Mouse (Mus musculus) ovary, adult 18-20 months (tissue): ENCODE data around the gene Gstp1.
"Not testable (repeated sequence)": the region's sequence is repeated elsewhere in the genome, so short reads cannot be mapped to it uniquely, and the experiment has no call there.

ENCODE experiments used
- DNase-seq: peaks from one replicate; pipeline ENCODE4 v3.0.0; 2022; ENCODE audit warnings: low spot score, mixed read lengths

Gene Gstp1

DNA sequence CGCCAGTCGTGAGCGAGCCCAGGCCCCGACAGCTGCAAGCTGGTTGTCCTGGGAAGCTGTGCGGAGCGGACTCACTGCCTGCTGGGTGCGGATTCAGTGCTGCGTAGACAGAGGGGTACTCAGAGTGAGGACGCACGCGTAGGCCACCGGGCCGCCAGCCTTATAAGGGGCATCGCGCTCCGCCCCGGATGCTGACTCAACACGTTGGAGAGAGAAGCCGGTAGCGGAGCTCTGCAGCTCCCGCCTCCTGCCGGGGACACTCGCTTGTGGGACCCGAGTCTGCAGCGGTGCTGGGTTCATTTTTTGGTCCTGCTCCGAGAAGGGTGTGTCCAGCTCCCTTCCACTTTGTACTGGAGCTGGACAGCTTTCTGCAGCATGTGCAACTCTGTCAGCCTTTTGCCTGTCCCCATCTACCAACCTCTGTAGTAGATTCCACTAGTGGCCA lies at the start of gene Gstp1:
Gstp1 (minus strand) TSS at position 198 of the 445 bp plus-strand sequence.
- DNase-seq: peak; percentile 85

GRCm38 (mm10) chr19:4087090-4087489 lies 49.3 kb upstream of the Gstp1 start:
- no peak for DNase-seq

DNA sequence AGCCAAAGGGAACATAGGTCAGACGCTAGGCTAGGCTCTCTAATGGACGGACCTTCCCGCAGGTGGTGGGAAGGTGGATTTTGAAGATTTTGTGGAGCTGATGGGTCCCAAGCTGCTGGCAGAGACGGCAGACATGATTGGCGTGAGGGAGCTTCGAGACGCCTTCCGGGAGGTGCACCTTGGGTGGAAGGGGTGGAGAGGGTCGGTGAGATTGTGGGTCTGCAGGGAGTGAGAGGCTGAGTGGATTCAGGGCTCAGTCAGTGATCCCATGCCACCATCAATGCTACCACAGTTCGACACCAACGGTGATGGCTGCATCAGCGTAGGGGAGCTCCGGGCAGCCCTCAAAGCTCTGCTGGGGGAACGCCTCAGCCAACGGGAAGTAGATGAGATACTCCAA lies 48.4 kb upstream of the Gstp1 start:
- DNase-seq: no peak

- no peak for DNase-seq
Measured at GRCm38 (mm10) chr19:4084984-4085383, 47.2 kb upstream of the Gstp1 start.

DNA sequence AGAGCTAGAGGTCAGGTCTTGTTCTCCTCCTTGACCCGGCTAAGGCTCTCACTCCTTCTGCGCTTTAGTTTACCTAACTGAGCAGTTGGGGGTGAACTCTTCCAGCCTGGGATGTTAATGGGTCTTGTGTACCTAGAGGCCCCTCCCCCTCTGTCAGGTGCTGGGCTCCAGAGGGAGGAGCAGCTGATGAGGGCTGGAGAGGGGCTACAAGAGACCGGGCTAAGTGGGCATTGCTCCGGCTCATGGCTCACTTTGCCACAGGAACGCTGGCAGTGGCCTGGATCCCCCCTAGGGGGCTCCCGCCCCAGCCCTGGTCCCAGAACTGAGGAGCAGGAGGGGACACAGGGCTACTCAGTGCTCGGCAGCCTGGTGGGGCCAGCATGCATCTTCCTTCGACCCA lies 46.0 kb upstream of the Gstp1 start:
- DNase-seq: no peak

DNA sequence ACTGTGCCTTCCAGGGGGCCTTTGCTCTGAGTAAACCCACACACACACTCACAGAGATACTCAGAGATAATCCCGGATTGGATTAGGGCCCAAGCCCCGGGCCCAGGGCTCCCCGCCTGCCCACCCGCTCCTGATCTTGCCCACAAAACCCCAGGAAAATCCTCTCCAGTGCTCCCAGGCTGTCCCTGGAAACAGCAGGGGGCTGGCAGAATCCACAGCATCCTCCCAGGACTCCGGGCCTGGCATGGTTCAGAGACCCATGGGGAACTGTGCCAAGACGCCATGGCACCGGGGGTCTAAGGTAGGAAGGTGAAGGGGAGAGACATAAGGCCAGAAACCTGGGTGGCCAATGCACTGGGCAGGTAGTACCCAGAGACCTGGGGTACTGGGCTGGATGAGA lies 45.5 kb upstream of the Gstp1 start:
- DNase-seq: no peak

DNA sequence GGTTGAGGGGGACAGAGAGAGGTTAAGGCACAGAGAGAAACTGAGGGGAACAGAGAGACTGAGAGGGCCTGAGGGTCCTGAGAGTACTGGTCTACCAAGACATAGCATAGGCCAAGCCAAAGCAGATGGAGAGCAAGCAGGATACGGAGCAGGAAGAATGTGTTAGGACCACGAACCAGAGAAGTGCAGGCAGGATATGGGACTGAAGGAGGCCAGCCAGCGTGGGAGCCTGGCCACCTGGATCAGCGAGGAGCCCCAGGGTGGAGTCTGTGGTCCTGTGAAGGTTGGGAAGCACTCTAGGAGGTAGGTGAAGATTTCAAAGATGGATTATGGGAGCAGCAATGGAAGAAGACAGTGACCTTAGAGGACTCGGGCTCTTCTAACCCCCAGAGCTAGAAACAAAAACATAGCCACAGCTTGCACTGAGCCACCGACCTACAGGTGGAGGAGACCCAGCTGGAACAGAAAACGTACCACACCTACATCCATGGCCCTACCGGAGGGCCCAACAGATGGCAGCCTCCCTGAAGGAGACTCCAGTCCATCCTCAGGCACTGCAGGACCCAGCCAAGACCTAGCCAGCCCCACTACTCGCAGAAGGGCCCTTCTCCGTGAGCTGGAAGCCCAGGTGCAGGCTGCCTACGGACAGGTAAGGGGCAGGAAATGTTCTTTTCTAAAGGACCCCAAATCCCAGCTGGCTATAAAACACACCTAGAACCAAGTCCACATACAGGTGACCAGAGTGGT lies 44.6 kb upstream of the Gstp1 start:
- no peak for DNase-seq

GRCm38 (mm10) chr19:4081394-4081793 lies 43.6 kb upstream of the Gstp1 start, which contains the start of gene Cabp2:
Cabp2 (plus strand) TSS chr19:4081578.
- DNase-seq: no peak

DNA sequence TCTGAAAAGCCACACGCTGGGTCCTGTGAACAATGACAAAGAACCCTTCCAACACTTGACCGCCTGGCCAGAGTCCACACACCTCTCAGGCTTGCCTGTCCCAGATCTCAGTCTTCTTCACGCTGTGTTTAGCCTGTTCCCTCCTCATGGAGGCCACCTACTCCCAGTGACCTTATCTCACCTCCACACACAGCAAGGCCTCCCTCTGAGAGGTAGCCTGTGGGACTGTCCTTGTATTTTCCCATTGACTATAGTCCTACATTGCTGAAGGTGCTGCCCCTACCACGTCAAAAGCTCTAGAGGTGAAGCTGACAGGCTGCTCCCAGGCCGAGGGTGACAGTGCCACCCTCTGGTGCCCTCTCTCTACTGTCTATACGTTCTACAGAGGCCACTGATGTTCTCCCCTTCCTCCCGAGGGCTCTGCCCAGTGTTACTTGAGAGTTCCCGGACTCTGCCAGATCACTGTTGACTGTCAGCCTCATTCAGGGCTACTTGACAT lies 42.8 kb upstream of the Gstp1 start:
- DNase-seq: no peak

- no peak for DNase-seq
Measured at GRCm38 (mm10) chr19:4079594-4079993, 41.8 kb upstream of the Gstp1 start.

DNA sequence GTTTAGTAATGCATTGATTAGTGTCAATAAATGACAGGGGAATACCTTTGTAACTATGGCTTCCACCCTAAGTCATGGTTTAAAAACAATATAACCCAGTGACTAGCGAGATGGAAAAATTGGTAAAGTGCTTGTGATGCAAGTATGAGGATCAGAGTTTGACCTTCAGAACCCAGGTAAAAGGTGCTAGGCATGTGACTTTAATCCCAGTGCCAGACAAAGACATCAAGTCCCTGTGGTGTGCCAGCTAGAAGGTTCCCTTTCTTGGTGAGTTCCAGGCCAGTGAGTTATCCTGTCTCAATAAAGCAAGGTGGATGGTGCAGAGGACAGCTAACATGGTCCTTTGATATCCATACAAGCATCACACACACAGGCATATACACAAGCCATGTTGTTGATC lies 37.7 kb upstream of the Gstp1 start:
- no peak for DNase-seq

DNA sequence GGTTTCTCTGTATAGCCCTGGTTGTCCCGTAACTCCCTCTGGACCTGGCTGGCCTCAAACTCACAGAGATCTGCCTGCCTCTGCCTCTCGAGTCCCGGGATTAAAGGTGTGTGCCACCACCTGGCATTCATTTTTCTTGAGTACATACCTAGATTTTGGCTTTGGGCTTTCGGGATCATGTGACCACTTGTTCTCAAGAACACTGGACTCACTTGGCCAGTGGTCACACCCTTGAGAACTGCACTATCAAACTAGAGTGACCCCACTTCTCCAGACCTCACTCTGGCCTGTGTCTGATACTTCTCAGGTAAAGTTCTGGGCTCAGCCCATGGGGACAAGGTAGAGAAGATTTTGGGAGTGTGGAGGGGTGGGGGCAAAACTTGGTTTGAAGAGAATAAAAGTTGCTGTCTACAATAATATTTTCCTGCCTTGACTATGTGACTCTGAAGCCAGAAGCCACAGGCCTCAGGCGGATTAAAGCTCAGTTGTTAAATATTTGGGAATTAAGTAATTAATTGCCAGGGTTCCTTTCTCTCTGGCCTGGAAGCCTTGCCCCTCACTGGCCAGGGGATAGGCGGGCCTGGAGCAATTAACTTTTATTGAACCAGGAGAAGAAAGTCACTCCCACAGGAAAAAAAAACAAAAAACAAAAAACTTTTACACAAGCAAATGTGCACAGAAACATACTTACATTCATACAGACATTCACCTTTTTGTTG lies 35.1 kb upstream of the Gstp1 start:
- no peak for DNase-seq

DNA sequence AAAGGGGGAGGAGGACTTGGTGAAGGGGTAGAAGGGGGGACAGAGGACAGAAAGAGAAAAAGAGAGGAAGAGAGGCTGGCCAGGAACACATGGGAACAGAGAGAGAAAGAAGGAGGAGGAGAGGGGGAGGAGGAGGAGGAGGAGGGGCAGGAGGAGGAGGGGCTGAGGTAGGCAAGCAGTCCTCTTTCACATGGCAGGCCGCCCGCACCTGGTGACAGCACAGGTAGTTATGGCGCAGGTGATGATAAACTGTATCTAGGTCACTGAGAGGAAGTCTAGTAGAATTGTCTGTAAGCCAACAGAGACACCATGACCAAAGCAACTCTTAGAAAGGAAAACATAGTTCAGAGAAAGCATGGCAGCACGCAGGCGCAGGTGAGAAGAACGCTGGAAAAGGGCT lies 33.6 kb upstream of the Gstp1 start:
- DNase-seq: no peak

DNA sequence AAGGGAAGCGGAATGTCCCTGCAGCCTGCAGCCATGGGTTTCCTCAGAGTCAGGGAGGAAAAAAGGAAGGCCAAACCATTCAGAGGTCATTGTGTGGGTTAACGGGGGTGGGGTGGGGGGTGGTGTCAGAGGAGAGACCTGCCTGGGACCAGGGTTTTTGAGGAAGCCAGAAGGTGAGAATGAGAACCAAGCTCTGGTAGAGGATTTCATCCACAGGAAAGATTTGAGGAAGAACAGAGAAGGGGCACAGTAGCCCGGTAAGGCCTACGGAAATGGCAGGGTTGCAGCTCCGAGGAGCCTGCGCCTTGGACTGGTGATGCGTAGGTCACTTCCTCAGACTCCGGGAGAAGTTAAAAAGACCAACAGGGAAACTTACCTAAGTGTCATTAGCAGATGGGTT lies 33.0 kb upstream of the Gstp1 start:
- no peak for DNase-seq

GRCm38 (mm10) chr19:4070311-4070710 lies 32.5 kb upstream of the Gstp1 start:
- DNase-seq: no peak

- no peak for DNase-seq
Measured at GRCm38 (mm10) chr19:4068717-4069410, 31.1 kb upstream of the Gstp1 start.

DNA sequence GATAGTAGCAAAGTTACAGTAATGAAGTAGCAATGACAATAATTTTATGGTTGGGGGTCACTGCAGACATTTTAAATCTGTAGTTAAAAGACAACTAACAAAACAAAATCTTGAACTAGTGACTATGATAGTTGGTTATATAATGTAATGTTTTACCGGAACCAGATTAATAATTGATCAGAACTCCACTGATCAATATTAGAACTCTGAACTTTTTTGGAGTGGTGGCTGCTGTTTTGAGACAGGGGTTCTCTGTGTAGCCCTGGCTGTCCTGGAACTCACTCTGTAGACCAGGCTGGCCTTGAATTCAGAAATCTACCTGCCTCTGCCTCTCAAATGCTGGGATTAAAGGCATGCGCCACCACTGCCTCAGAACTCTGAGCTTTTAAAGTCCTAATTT lies 30.5 kb upstream of the Gstp1 start:
- DNase-seq: not testable (repeated sequence)

DNA sequence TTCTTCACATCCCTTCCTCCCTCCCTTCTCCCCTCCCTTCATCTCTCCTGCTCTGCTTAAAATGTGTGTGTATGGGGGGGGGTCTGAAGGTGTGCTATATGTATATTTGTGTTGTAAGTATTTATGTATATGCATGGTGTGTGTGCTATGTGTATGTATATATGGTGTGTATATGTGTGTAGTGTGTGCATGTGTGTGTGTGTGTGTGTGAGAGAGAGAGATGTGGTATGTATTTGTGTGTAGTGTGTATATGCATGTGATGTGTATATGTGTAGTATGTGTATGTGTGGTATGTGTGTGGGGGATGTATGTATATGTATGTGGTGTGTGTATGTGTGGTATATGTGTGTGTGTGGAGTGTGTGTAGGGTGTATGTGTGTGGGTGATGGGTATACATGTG lies 29.1 kb upstream of the Gstp1 start:
- DNase-seq: no peak

DNA sequence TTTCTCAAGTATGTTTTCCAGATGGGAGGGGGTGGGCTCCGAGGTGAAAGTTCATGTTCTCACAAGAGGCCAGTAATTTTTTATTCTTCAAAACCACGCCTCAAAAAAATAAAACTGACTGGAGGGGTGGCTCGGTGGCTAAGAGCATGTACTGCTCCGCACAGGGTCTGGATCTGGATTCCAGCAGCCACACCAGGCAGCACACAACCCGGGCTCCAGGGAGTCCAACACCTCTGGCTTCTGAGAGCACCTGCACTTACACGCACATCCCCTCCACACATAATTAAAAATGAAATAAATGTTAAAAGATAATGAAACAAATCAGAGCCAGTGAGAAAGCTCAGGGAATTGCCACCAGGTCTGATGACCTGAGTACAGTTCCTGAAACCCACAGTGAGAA lies 28.5 kb upstream of the Gstp1 start:
- DNase-seq: no peak

DNA sequence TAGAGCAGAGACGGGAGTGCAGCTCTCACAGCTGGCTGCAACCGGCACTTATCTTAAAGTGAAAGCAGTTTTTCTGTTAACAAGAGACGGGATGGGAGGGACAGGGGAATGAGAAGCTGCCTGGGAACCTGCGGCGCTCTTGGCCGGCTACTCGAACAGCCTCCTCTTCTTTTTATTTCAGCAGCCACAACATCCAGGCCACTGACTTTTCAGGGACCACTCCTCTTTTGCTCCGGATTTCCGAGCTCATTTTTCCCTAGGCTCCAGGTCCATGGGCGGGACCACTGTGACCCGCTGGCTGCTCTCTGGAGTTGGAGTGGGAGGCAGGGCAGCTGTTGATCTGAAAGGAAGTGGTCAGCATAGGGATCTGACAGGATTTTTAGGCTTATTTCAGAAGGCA lies 26.7 kb upstream of the Gstp1 start:
- DNase-seq: not testable (repeated sequence)

GRCm38 (mm10) chr19:4063357-4063756 lies 25.6 kb upstream of the Gstp1 start:
- DNase-seq: not testable (repeated sequence)

DNA sequence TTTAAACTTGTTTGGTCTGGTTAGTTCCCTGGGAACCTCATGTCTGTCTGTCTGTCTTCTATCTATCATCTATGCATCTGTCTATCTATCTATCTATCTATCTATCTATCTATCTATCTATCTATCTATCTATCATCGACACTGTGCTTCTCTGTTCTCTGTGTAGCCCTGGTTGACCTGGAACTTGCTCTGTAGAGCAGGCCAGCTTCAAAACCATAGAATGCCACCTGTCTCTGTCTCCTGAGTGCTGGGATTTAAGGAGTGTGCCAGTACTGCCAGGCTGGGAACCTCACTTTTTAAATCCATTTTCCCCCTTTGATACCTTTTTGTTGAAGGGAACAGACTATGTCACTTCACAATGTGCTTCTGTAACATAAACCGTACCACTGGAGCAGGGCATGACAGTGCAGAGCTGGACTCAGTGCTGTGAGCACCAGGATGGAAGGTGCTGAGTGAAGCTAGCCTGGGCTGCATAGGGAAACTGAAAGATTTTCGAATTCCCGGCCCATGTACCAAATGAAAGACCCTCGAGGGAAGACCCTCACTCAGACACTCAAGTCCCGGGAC lies 23.2 kb upstream of the Gstp1 start:
- DNase-seq: no peak
